Mouse (Mus musculus) erythroblast, adult 5-6 weeks (primary cell): Measurements from ENCODE around the gene Spin1. TPM values are rescaled to one million over a fixed set of nuclear protein-coding genes. Genes with fewer than 3 reads are reported as not detected.

Experiments used
- ATAC-seq: replicated peaks from 2 replicates; pipeline ENCODE4 v1.8.0; 2016; ENCODE audit warnings: moderate number of reproducible peaks, mild to moderate bottlenecking, moderate TSS enrichment, inconsistent platforms; ENCODE audit not compliant: poor library complexity, low FRiP score, severe bottlenecking
- total RNA-seq, 2 experiments: library from RNA; stranded (forward) in 1 of 2; stranded (reverse) in 1 of 2; fragments of 150-400 nt in 1 of 2; fragments of 200-764, 138-1000 nt in 1 of 2; gene quantifications; 2 replicates each; pipeline versions ENCODE4 v1.2.3 to v1.2.4; 2015 to 2017; ENCODE audit warnings: low replicate concordance in 2 of 2

Spin1 gene
- total RNA-seq, 2 experiments from 2014 or later, result 6.9 to 9.3 TPM

DNA sequence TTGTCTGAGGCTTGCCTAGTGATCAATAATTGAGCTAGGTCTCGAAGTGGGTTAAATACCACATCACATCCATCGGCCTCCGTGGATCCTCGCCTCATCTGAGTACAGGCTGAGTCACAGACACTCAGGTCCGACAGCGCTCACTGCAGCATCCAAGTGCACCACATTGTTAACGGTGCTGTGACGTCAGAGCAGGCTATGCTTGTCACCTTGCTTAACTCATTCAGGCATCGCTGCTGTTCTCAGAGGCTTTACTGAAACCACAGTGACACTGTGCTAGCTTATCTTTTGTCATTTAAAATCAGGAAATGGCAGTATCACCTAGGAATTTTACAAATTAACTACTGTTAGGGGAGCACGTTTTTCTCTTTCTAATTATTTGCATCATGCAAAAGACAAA, 30.5 kb downstream of the Spin1 start:
- ATAC-seq, result no peak

DNA sequence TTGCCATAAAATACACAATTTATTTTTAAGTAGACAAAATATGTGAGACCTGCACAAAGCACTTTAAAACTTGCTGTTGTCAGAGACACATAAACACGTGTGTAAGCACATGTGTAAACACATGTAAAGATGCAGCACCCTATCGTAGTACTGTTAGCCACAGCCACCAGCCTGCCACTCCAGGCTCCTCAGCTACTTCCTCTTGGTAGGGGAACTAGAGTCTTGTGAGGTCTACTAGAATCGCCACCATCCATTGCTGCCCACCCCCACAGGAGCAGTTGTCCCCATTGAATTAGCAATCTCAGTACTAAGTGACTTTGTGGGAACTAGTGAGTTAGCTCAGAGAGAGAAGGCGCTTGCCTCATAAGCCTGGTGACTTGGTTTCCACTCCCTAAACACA, 35.6 kb downstream of the Spin1 start:
- no peak for ATAC-seq

DNA sequence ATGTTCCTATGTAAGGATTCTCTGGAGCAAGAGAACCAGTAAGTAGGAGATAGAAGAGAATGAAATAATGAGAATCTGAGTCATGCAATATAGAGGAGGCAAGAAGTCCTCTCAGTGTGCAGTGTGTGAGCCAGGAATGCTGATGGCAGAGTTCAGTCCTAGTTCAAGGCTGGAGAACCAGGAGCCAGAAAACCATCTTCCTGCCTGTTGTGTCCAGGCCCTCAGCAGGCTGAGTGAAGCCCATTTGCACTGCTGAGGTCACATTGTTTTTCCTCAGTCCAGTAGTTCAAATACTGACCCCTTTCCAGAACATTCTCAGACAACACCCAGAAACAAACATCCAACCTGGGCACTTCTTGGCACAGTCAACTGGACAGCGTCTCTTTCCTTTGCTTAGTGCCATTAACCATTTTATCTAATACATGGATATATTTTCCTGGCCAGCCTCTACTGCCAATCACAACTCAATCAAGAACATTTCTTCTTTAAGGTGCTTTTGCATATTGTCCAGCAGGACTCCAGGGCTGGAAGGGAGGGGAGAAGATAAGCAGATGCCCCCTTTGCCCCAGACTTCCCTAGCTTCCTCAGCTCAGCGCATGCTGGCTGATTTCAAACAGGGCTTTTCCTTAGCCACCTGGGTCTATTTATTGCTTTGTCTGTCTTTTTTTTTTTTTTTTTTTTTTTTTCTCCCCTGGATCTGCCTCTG, 36.5 kb downstream of the Spin1 start:
- ATAC-seq, result no peak

DNA sequence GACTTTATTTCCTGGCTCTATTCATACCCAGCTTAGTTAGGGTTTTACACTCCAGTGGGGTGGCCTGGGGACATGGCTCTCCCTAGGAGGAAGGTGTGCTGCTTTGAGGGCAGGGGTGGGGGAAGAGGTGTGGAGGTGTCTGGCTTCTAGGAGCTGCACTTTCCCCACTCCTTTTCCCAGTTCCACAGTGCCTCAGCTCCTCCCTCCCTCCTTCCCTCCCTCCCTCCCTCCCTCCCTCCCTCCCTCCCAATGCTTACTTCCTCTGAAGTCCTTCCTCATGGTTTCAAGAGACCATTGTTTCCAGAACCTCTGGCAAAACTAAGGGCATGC, 37.0 kb downstream of the Spin1 start:
- no peak for ATAC-seq

DNA sequence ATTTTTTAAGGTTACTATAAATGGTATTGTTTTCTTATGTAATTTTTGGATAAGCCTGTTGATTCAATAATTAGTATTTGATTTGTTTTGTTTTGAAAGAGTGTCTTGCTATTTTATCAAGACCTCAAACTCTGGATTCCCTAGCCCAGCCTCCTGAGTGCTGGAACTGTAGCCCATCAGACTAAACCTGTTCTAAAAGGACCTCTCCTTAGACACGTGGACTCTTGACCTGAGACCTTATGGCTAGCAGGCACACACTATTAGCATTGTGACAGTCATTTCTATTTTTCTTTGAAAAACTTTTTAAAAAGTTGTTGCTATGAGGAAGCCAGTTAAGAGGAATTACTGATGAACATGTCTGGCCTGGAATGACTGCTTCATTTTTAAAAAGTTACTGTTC, 46.4 kb downstream of the Spin1 start:
- no peak for ATAC-seq

DNA sequence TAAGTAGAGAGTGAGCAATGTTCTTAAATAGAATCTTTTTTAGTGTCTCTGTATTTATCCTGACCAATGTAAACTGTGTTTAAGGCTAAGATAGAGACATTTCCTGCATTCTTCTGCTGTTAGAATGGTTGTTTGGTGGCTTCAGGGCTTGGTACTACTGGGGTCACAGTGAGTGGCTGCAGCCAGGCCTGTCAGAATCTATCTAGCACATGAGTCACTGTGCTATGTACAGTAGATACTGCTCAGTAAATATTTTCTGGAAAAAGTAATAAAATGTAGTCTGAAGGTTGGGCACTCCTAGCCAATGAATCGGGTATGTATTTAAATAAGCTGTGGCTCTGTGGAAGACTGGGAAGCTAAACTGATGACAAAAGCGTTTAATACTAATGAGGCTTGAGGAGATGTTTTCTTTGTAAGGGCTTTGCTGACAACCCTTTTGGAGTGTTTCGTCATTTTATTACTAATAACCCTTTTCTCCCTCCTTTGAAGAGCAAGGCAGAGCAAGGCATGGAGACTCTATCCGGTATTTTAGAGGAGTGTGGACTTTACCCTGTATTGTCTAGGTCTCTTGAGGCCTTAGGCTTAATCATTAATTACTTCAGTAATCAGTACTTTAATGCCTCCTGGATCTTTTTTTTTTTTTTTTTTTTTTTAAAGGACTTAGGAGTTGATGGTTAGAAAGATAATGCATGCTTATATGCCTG, 52.4 kb downstream of the Spin1 start:
- ATAC-seq, result no peak

DNA sequence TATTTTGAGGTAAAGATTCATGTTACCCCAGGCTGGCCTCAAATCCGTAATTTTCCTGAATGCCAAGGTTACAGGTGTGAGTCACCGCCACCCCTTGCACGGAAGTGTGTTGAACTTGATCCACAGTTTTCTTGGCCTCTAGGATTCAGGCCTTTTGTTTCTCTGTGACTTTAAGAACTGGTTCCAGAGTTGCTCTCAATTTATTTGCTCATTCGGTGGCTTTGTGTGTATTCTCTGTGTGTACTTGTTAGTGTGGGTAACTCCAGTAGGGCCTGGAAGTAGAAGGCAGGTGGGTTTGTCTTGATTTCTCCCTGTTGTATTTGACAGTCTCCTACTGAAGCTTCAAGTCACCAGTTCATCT, 53.0 kb downstream of the Spin1 start:
- no peak for ATAC-seq

DNA sequence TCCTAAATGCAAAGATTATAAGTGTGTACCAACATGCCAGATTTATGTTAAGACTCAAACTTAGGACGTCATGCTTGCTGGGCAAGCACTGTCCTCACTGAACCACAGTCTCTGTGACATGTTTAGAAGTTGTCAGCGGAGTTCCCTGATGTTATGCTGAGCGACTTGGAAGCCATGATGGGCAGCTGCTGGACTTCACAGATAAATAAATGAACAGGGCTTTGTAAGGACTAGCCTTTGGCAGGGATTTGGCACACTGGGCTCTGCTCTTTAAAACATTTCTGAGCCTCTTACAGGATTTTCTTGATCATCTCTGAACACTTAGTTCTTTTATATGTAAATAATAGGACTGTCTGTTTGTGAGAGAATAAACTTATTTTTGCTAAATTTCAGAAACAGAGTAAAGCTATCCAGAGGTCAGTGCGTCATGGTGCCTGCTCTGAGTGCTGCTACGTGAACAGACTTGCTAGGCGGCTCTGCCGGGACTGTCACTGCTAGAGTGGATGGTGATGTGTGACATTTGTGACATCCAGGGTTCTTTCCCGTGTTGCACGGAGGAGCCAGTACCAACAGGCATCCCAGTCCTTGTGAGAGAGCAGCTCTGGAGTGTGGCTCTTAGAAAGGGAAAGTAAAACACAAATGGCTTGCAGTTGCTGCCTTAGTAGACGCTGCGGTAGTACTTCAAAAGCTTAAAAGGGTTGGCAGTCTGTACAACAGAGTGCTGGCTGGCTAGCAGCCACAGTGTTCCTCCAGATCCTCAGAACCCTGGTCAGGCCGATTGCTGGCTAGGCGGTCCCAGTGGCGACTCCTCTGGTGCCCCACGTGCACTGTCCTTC, 54.7 kb downstream of the Spin1 start:
- no peak for ATAC-seq

DNA sequence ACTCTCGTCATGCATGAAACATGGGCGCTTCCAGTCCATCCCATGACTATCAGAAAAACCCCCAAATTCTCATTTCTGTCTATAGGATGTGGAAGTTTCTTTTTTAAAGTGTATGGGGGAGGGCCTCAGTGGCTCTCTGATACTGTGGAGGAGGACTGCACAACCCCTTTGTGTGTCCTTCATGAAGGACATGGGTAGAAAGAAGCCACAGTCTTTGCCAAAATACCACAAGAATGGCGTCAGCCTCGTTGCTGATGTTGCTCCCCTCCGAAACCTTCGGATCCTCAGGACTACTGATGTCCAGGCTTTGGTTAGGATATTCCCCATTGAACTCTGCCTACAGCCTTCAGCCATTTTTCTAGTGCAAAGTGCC, 55.3 kb downstream of the Spin1 start:
- no peak for ATAC-seq

DNA sequence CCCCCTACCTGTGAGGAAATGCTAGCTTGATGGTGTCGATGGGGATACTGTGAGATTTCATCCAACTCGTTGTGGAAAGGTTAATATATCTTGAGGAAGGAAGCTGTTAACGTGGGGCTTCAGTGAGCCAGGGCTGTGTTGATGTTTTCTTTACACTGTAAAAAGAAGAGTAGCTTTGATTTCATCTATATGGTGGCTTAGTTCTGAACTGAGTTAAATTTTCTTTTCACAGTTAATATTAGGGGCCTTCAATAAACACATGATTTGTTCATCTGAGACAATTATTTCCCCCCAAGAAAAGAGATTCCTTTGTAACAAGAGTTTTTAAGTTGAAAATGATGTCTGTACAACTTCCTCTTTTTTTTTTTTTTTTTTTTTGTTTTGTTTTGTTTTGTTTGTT, 56.6 kb downstream of the Spin1 start:
- no peak for ATAC-seq

DNA sequence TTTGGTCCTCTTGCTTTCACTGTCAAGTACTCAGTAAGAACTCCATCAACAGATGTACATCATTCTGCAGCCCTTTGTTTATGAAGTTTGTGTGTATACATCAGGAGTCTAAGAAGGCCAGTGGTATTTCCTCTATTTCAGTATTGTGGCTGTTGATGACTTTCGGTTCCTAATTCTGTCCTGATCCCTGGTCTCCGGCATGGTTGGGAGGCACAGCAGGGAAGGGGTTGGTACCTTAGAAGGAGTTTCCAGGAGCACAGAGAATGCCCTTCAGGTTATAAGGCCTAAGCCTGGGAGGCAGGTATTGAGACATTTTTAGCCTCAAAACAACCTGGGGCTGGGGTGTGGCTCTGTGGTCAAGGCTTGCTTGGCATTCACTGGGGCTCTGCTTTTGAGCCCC, 61.0 kb downstream of the Spin1 start:
- no peak for ATAC-seq

DNA sequence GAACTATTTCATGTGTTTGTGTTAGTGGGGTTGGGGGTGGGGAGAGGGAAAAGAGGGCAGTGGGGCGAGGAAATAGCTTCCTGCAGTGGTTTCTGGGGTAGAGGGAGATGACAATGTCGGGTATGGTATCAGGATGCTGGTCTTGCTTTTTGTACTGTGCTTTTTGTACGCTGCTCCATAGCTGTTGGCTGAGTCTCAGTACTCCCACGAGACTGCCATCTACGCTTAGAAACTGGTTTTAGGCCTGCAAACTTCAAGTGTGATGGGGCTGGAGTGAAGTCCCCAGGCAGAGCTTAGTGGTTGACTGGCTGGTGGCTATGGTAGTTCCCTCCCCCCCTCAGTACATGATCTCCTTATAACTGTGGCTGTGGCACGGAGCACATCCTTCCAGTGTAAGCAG, 61.6 kb downstream of the Spin1 start:
- ATAC-seq, result no peak

DNA sequence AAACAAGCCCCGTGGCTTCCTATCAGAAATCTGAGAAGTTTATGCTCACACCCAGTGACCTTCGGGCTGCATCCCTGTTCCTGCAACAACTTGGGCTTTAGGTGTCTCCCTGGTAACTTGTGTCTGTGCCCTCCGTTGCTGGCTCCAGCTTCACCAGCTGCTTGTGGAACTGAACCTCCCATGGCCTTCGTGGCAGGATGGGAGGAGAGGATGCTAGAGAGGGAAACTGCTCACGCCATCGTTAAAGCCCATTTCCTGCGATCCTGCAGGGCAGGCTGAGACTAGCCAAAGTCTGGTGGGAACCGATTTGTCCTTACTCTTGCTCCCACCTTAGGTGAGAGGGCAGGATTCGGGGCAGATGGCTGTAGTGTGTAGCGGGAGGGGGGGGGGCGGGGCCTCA, 66.0 kb downstream of the Spin1 start:
- no peak for ATAC-seq

DNA sequence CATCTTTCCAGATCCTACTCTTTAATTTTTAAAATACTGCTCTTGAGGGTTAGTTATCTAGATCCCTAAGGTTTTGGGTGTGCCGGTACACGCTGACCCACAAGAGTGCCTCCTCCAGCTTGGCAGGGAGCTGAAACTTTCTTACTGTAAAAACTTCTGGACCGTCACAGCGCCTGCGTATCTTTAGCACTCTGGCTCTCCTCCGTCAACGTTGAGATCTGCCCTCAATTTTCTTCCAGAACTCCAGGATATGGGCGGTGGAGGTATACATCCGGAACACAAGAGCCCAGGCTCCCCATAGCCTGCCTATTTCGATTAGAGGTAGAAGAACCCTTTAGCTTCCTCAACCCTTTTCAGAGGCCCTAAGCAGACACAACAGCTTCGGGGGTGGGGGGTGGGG, 69.5 kb downstream of the Spin1 start:
- ATAC-seq, result no peak

DNA sequence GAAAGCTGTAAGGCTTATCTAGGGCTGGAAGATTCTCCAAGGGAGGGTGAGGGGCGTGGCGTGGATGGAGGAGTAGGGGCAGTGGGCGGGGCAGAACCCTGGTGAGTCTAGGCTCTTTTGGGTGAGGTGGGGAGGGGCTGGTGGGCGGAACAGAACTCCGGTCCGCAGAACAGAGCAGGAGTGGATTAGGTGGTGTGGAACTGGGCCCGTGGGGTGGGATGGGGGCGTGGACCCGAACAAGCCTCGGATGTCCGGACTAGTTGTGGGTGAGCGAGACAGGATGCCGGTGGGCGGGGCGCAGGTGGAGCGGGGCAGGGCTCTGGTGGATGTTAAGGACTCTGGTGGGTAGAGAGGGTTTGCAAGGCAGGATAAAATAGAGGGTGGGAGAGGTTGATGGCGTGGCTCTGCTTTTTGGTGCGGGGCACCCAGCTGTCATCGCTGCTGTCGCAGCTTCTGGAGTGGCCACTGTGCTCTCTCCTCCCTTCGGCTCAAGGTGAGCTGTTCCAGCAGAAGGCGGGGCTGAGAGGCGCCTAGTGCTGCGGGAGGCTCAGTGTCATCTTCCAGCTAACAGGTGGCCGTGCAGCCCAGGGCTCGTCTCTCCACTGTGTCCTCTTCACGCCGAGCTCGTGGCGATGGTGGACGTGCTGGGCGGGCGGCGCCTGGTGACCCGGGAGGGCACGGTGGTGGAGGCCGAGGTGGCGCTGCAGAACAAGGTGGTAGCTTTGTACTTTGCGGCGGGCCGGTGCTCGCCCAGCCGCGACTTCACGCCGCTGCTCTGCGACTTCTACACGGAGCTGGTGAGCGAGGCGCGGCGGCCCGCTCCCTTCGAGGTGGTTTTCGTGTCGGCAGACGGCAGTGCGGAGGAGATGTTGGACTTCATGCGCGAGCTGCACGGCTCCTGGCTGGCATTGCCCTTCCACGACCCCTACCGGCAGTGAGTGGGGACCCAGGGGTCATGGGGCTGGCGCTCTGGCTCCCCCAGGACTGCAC, 70.3 kb downstream of the Spin1 start, which contains the start of gene Nxnl2:
TSS of gene Nxnl2 (plus strand) at position 332 of the 990 bp plus-strand sequence.
- no peak for ATAC-seq

DNA sequence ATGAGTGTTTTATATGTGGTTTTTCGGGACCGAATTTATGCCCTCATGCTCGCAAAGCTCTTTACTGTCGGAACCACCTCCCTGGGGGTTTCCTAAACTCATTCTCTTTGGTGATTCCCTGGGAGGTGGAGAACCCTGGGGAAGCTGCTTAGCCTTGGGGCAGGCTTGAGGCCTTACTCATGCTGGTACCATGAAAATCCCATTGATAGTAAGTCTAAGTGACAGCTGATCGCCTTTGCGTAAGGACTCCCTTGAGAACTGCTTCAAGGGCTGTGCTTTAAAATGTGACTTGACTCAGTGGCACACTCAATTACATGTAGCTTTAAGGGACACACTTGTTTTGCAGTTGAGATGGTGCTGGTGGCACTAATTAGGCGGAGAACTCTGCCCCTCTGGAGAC, 71.9 kb downstream of the Spin1 start:
- ATAC-seq, result no peak

DNA sequence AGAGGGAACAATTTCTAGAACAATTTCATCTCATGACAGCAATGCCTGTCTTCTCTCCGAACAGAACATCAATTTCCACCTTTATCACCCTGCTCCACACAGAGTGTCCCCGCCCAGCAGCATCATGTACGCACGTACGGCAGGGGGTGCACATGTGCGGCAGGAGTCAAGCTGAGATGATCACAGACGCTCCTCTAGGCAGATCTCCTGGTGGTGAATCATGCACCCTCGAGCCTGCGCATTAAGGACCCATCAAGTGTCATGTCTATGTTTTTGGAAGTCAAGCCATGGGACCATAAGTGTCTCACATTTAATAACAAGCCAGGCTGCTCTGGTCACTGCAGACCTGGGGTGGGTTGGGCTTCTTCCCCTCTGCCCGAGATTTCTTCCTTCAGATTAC, 78.3 kb downstream of the Spin1 start:
- ATAC-seq, result no peak

DNA sequence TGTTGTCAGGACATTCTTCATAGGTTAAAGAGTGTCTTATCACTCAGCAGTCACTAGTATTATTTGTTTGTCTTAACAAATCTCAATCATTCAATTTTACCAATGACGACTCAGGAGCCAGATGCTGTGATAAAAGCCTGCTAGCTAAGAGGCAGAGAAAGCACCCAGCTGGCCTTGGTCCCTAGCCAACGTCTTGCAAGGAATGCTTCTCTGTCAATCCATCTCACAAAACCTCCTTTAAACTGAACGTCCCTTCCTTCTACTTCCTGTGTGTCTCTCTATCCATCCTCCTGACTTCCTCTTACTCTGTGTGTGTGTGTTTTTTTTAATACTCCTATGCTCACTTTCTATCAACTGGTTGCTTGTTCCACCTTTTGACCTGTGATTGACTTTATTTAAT, 78.7 kb downstream of the Spin1 start:
- ATAC-seq, result no peak

DNA sequence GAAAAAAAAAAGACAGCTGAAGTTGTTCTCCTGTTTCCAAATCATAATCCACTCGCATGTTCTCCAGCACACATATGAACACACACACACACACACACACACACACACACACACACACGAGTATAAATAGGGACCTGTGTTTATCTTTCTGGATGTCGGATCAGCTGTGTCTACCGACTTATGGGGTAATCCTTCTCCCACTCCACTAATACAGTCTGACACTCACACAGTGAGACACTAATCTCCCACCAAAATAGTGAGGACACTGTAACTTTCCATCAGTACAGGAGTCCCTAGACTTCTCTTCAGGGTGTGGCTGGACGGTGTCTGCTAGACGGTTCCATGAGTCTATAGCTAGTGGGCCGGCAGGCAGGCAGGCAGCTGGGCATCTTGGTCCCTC, 81.6 kb downstream of the Spin1 start:
- no peak for ATAC-seq

DNA sequence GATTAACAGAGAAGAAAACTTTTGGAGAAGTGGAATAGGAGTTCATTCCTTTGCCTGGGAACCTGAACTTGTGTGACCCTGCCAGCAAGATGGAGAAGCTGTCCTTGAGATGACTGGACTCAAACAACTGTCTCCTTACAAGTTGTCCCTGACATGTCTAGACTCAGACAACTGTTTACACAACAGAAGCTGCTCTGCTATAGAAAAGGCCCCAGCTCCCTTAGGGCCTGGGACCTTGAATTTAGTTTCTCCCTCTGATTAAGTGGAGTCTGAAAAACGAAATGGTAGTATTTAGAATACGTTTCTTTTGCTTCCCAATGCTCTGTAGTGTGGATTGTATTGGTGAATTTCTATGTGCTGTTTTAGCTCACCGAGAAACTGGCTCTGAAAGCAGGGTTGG, 84.2 kb downstream of the Spin1 start:
- ATAC-seq, result no peak
